Mouse (Mus musculus): ENCODE data around the gene Ythdc1. TPM values are rescaled to one million over a fixed set of nuclear protein-coding genes. Genes with fewer than 3 reads are reported as not detected.

Gene Ythdc1
- 14.3 and 17.6 TPM in 2 replicates for polyA plus RNA-seq (2015; fragmentation: Nextera tagmentation; extraction: Ambion mirVana)

DNA sequence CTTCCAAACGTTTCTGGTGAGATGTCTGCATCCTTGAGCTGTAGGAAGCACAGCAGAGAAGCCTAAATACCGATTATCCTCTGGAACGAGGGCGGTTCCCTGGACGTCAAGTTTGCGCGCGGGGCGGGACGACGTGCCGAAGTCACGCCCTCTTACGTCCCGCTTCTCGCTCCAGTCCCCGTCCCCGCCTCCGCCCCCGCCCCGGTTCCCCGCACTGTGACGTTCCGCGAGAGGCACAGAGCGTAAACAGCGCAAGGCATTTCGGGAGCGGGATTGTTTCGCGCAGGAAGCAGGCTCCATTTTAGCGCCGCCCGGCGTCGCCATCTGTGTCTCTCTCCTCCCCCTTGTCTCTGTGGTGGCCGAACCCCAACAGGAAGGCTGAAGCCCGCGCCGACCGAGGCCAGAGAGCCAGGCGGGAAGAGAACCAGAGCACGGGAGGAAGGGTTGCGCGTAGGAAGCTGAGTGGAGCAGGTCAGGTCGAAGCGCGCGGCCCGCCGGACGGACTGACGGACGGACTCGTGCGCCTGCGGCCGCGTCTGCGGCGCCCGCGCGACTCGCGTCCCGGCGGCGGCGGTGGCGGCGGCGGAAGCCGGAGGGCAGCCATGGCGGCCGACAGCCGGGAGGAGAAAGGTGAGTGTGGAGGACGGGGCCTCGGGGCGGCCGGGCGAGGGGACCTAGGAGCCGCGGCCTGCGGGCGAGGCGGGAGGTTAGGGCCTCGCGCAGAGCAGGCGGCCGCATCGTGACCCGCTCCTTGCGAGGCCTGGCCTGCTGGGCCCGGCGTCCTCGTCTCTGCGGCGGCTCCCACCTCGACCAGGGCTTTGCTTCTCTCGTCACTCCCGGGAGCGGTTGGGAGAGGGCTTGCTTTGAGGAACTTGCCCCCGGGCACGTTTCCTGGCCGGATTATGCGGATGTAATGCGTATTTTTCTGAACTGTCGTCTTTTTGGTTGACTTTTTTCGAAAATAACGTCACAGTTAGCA, at the start of gene Ythdc1:
Gene Ythdc1 (plus strand): TSS at position 260 of the 979 bp plus-strand sequence.

Other genes starting within 250 kb of the Ythdc1 start
- gene Tmprss11f, start 171.8 kb upstream of the Ythdc1 start, polyA plus RNA-seq (2015; fragmentation: Nextera tagmentation; extraction: Ambion mirVana) = 0.14 and 0.21 TPM in 2 replicates
- gene Tmprss11b, start 127.9 kb upstream of the Ythdc1 start, polyA plus RNA-seq (2015; fragmentation: Nextera tagmentation; extraction: Ambion mirVana) = 0.04 TPM in 1 of 2 replicates, not detected in the other
- 0.14 and 0.17 TPM in 2 replicates for gene Tmprss11e, start 58.4 kb upstream of the Ythdc1 start, polyA plus RNA-seq (2015; fragmentation: Nextera tagmentation; extraction: Ambion mirVana)
- gene Ugt2b34, start 102.7 kb downstream of the Ythdc1 start, polyA plus RNA-seq (2015; fragmentation: Nextera tagmentation; extraction: Ambion mirVana) = 0.99 and 1.2 TPM in 2 replicates
- gene Ugt2b1, start 122.3 kb downstream of the Ythdc1 start, polyA plus RNA-seq (2015; fragmentation: Nextera tagmentation; extraction: Ambion mirVana) = not detected in 2 replicates
- 0.05 TPM in 1 of 2 replicates, not detected in the other for gene Ugt2b35, start 196.6 kb downstream of the Ythdc1 start, polyA plus RNA-seq (2015; fragmentation: Nextera tagmentation; extraction: Ambion mirVana)